ENCODE assay signal across 14 mouse cellular contexts in genomic region chr16:10950539-10950938, GRCm38 (mm10).
DNase-seq lines count a peak whose midpoint lies in the region; ATAC-seq and TF ChIP-seq lines count a peak whose summit lies in the region.
"Had no signal": no experiment of that assay in that cellular context is flagged by ENCODE, and none has a peak within 500 bp of the region (broad histone marks: within the 10 kb centered on the region; RNA-seq: fewer than 3 reads in every experiment).

No protein-coding gene starts in this region.

- no peak overlapping the region for H3K4me2 ChIP-seq in heart, embryonic 11.5 days
- no peak overlapping the region for H3K4me2 ChIP-seq in lung, postnatal 0 days (replicated peaks; ENCODE audit: low read depth, low read length)
- H3K4me2 ChIP-seq in forebrain, embryonic 11.5 days (ENCODE audit: low read depth, low read length, severe bottlenecking) = no peak overlapping the region
- H3K4me2 ChIP-seq: embryonic facial prominence, embryonic 15.5 days; forebrain, embryonic 15.5 days had no signal

- H3K9ac ChIP-seq in heart, embryonic 11.5 days (ENCODE audit: low read depth, low read length) = no peak overlapping the region
- H3K9ac ChIP-seq in lung, postnatal 0 days (replicated peaks; ENCODE audit: low read depth) = no peak overlapping the region
- no peak overlapping the region for H3K9ac ChIP-seq in forebrain, embryonic 11.5 days (ENCODE audit: low read length)
- H3K9ac ChIP-seq: embryonic facial prominence, embryonic 15.5 days; forebrain, embryonic 15.5 days; liver, postnatal 0 days had no signal

- H3K4me3 ChIP-seq in heart, embryonic 11.5 days (ENCODE audit: low read depth, low read length) = no peak overlapping the region
- no peak overlapping the region for H3K4me3 ChIP-seq in lung, postnatal 0 days (ENCODE audit: low read depth, low read length)
- H3K4me3 ChIP-seq in forebrain, embryonic 11.5 days (ENCODE audit: low read depth, low read length) = no peak overlapping the region
- H3K4me3 ChIP-seq: embryonic facial prominence, embryonic 15.5 days; forebrain, embryonic 15.5 days had no signal

- 78% methylated on average over 9 of the region's 9 CpGs for WGBS in heart, embryonic 11.5 days (ENCODE audit: insufficient replicate concordance)
- 70% methylated on average over 9 of the region's 9 CpGs for WGBS in lung, postnatal 0 days
- WGBS in forebrain, embryonic 11.5 days = 83% methylated on average over 9 of the region's 9 CpGs

- H3K4me1 ChIP-seq in heart, embryonic 11.5 days (ENCODE audit: control insufficient read depth, insufficient read depth, low read length) = 0 out of 2 replicates have a peak, but pooled peaks cover 3% of the 10 kb centered on the region
- H3K4me1 ChIP-seq in lung, postnatal 0 days (ENCODE audit: insufficient read depth, low read depth, low read length) = no peaks in the 10 kb centered on the region
- H3K4me1 ChIP-seq in forebrain, embryonic 11.5 days (replicated peaks; ENCODE audit: control insufficient read depth, insufficient read depth, low read length) = no peaks in the 10 kb centered on the region
- H3K4me1 ChIP-seq: forebrain, embryonic 15.5 days had no signal

- H3K27ac ChIP-seq in heart, embryonic 11.5 days (ENCODE audit: low read depth, low read length) = no peak overlapping the region
- no peak overlapping the region for H3K27ac ChIP-seq in lung, postnatal 0 days (ENCODE audit: low read length)
- no peak overlapping the region for H3K27ac ChIP-seq in forebrain, embryonic 11.5 days (ENCODE audit: low read depth, low read length)
- H3K27ac ChIP-seq: embryonic facial prominence, embryonic 15.5 days; forebrain, embryonic 15.5 days had no signal

- H3K9me3 ChIP-seq in heart, embryonic 11.5 days (replicated peaks; ENCODE audit: control insufficient read depth, low read length) = no peaks in the 10 kb centered on the region
- H3K9me3 ChIP-seq in lung, postnatal 0 days (ENCODE audit: low read length) = no peaks in the 10 kb centered on the region
- H3K9me3 ChIP-seq in forebrain, embryonic 11.5 days (ENCODE audit: control insufficient read depth, low read length) = no peaks in the 10 kb centered on the region
- H3K9me3 ChIP-seq: embryonic facial prominence, embryonic 15.5 days; forebrain, embryonic 15.5 days had no signal

- no peaks in the 10 kb centered on the region for H3K36me3 ChIP-seq in heart, embryonic 11.5 days (ENCODE audit: control insufficient read depth, insufficient read depth, low read length)
- H3K36me3 ChIP-seq in lung, postnatal 0 days (ENCODE audit: insufficient read depth, low read length) = no peaks in the 10 kb centered on the region
- H3K36me3 ChIP-seq in forebrain, embryonic 11.5 days (ENCODE audit: control insufficient read depth, insufficient read depth, low read length) = no peaks in the 10 kb centered on the region
- H3K36me3 ChIP-seq: embryonic facial prominence, embryonic 15.5 days; forebrain, embryonic 15.5 days had no signal

- H3K27me3 ChIP-seq in heart, embryonic 11.5 days (ENCODE audit: control insufficient read depth, insufficient read depth, low read length) = no peaks in the 10 kb centered on the region
- H3K27me3 ChIP-seq in lung, postnatal 0 days (replicated peaks; ENCODE audit: insufficient read depth, low read length) = no peaks in the 10 kb centered on the region
- H3K27me3 ChIP-seq in forebrain, embryonic 11.5 days (ENCODE audit: control insufficient read depth, insufficient read depth, low read length) = no peaks in the 10 kb centered on the region
- H3K27me3 ChIP-seq: embryonic facial prominence, embryonic 15.5 days; forebrain, embryonic 15.5 days had no signal

- no peak for TF ChIP-seq EP300 in lung, postnatal 0 days (IDR thresholded peaks at IDR 0.05)

- peak; percentile 40 for DNase-seq in heart, adult 8-10 months (ENCODE audit: low spot score)
- DNase-seq in 416B (ENCODE audit: low read depth) = peak; percentile 58
- peak; percentile 46 for DNase-seq in lung, postnatal 0 days (ENCODE audit: low spot score)
- DNase-seq in right cerebral cortex, postnatal 10 days (ENCODE audit: low spot score in 2 of 2) = no peak
- no peak for DNase-seq in right cerebral cortex, adult 2 months (ENCODE audit: low spot score in 2 of 2)
- no peak for DNase-seq in forebrain, embryonic 11.5 days (ENCODE audit: low spot score)
- DNase-seq: cerebellum, adult 2 months; kidney, postnatal 25 days; liver, postnatal 0 days; retina, postnatal 1 day had no signal

- ATAC-seq in heart, embryonic 11.5 days (replicated peaks; ENCODE audit: insufficient number of reproducible peaks, low FRiP score, low TSS enrichment) = no peak
- ATAC-seq in granulocyte monocyte progenitor cell, adult 5-6 weeks (replicated peaks; ENCODE audit: poor library complexity, severe bottlenecking) = peak; percentile 59
- peak; percentile 80 for ATAC-seq in lung, postnatal 0 days
- no peak for ATAC-seq in forebrain, embryonic 11.5 days (replicated peaks; ENCODE audit: low FRiP score)
- ATAC-seq: forebrain, embryonic 15.5 days; liver, postnatal 0 days had no signal

- no peak for TF ChIP-seq CTCF in lung, postnatal 0 days (IDR thresholded peaks at IDR 0.05)

Comparison
In these comparisons a context has a peak if more than half of its experiments do, and no peak if none do; other contexts are left out.
1. DNase-seq: peak in heart, adult 8-10 months (single experiment), 416B (single experiment) and lung, postnatal 0 days (single experiment); none in right cerebral cortex, postnatal 10 days (0 of 2), right cerebral cortex, adult 2 months (0 of 2) and forebrain, embryonic 11.5 days (single experiment).
2. ATAC-seq: peak in granulocyte monocyte progenitor cell, adult 5-6 weeks (single experiment) and lung, postnatal 0 days (single experiment); none in heart, embryonic 11.5 days (single experiment) and forebrain, embryonic 11.5 days (single experiment).